Mouse (Mus musculus) myocyte (in vitro differentiated cells): ENCODE measurements at regions not wholly inside any gene's neighbourhood (a gene's known extent, or its start where the extent isn't known, plus 50 kb on each side); places are given as distances from the start of the nearest gene placed in this dataset.

ENCODE experiments used
- CEBPB ChIP-seq: IDR thresholded peaks from 2 replicates; pipeline ENCODE4 v1.6.1; 2011; ENCODE audit warnings: mild to moderate bottlenecking, moderate library complexity; ENCODE audit not compliant: poor library complexity, insufficient read depth, severe bottlenecking
- E2F4 ChIP-seq: IDR thresholded peaks from one replicate; pipeline ENCODE4 v1.6.1; 2011; ENCODE audit warnings: mild to moderate bottlenecking, control low read depth, moderate library complexity; ENCODE audit not compliant: insufficient read depth
- MYOG ChIP-seq, 3 experiments: IDR thresholded peaks; one replicate each; pipeline ENCODE4 v1.6.1; 2011; ENCODE audit warnings: control low read depth in 2 of 3, low read depth in 2 of 3, mild to moderate bottlenecking in 2 of 3; ENCODE audit not compliant: insufficient read length in 2 of 3, control insufficient read depth in 1 of 3, insufficient read depth in 1 of 3
- REST ChIP-seq: IDR thresholded peaks from one replicate; pipeline ENCODE4 v1.6.1; 2011; ENCODE audit warnings: mild to moderate bottlenecking, control low read depth, moderate library complexity; ENCODE audit not compliant: insufficient read depth, insufficient read length
- USF1 ChIP-seq: IDR thresholded peaks from one replicate; pipeline ENCODE4 v1.6.1; 2011; ENCODE audit warnings: low read depth, mild to moderate bottlenecking, control low read depth, moderate library complexity

GRCm38 (mm10) chr10:118709718-118710117 is 160.3 kb downstream of the Dyrk2 start:
- TF ChIP-seq USF1 (no peak), E2F4 (no peak), CEBPB (no peak), MYOG (IDR thresholded peaks at IDR 0.05; ENCODE audit: control insufficient read depth in 1 of 3, insufficient read depth in 1 of 3, insufficient read length in 2 of 3, low read depth in 2 of 3) (no peak), REST (no peak)
